Mouse (Mus musculus) adrenal gland, postnatal 0 days (tissue): Measurements from ENCODE around the gene Stk31. TPM values are rescaled to one million over a fixed set of nuclear protein-coding genes. Genes with fewer than 3 reads are reported as not detected.

Source experiments
- polyA plus RNA-seq: library from polyadenylated mRNA; unstranded; fragments of >200 nt; fragmentation: Nextera tagmentation; extraction: Ambion mirVana; gene quantifications from 2 replicates; pipeline ENCODE4 v1.2.1, GENCODE M21; 2015

The Stk31 gene
- polyA plus RNA-seq: 0.04 and 0.17 TPM in 2 replicates

GRCm38 (mm10) chr6:49395316-49395715 is at the start of gene Stk31:
Gene Stk31, plus strand, starts transcription at chr6:49395604.

GRCm38 (mm10) chr6:49367159-49368054 is 28.0 kb upstream of the Stk31 start, which contains the start of gene Fam221a:
Gene Fam221a, plus strand, starts transcription at chr6:49367739.

Other genes starting within 250 kb of the Stk31 start
- gene Igf2bp3, start 180.6 kb upstream of the Stk31 start, polyA plus RNA-seq: 20.9 and 21.8 TPM in 2 replicates
- 40.5 and 54.3 TPM in 2 replicates for gene Tra2a, start 131.6 kb upstream of the Stk31 start, polyA plus RNA-seq
- 12.2 and 17.4 TPM in 2 replicates for gene Ccdc126, start 76.3 kb upstream of the Stk31 start, polyA plus RNA-seq
- gene Fam221a, start 27.9 kb upstream of the Stk31 start, polyA plus RNA-seq: 7.2 and 8.1 TPM in 2 replicates